Mouse (Mus musculus): ENCODE measurements around the gene Syf2. TPM values are rescaled to one million over a fixed set of nuclear protein-coding genes. Genes with fewer than 3 reads are reported as not detected.
A peak's percentile ranks its signal among the peaks of the same experiment; 100 is the strongest.

Syf2 gene
- polyA plus RNA-seq, 2 experiments: 42.9 to 52.6 TPM

DNA sequence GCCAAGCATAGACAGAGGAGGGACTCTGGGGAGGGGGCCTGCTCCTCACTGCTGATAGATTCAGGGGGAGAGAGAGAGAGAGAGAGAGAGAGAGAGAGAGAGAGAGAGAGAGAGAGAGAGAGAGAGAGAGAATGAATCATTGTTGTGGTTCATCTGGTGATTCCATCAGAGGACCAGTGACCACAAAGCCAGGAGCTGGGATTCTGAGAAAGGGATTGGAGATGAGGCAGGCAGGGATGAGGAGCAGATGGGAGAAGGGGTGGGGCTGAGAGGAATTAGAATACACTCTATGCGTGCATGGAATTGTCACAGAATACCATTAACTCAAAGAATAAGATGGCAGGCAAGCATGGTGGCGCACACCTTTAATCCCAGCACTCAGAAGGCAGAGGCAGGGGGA lies 24.5 kb downstream of the Syf2 start:
- no peak overlapping the region for H3K4me2 ChIP-seq (ENCODE audit: low read depth)
- no peak overlapping the region for H3K27ac ChIP-seq
- no peaks in the 10 kb centered on the region for H3K9me3 ChIP-seq (ENCODE audit: control insufficient read depth, low read length)
- 89% methylated on average over 2 of the region's 2 CpGs for WGBS (ENCODE audit: insufficient replicate concordance)
- H3K9ac ChIP-seq (replicated peaks): no peak overlapping the region
- TF ChIP-seq EP300 (IDR thresholded peaks at IDR 0.05; ENCODE audit: low read depth) (no peak), CTCF (IDR thresholded peaks at IDR 0.05; ENCODE audit: low read depth) (no peak)
- no peak for DNase-seq (ENCODE audit: low read depth in 3 of 3, low spot score in 3 of 3)
- no peaks in the 10 kb centered on the region for H3K36me3 ChIP-seq (replicated peaks; ENCODE audit: control insufficient read depth, insufficient read depth, low read depth)
- no peak overlapping the region for H3K4me3 ChIP-seq (ENCODE audit: insufficient read depth in 1 of 2, low read depth in 2 of 2, low read length in 2 of 2)
- no peaks in the 10 kb centered on the region; the same call in none of the 2 replicates for H3K27me3 ChIP-seq (ENCODE audit: control insufficient read depth, insufficient read depth, low read length)
- ATAC-seq (ENCODE audit: insufficient read depth): no peak
- peaks cover 3 to 6% of the 10 kb centered on the region in 2 experiments; a peak in 3 of 4 replicates for H3K4me1 ChIP-seq (replicated peaks; ENCODE audit: control insufficient read depth in 2 of 2, insufficient read depth in 2 of 2, low read length in 1 of 2)

GRCm38 (mm10) chr4:134955845-134956244 lies 25.1 kb downstream of the Syf2 start:
- Histone ChIP-seq H3K27me3 (ENCODE audit: control insufficient read depth, insufficient read depth, low read length) (no peaks in the 10 kb centered on the region; the same call in none of the 2 replicates), H3K9ac (replicated peaks) (no peak overlapping the region), H3K4me1 (replicated peaks; ENCODE audit: control insufficient read depth in 2 of 2, insufficient read depth in 2 of 2, low read length in 1 of 2) (peaks cover 3 to 6% of the 10 kb centered on the region in 2 experiments; a peak in 3 of 4 replicates), H3K4me2 (ENCODE audit: low read depth) (no peak overlapping the region), H3K27ac (no peak overlapping the region), H3K9me3 (ENCODE audit: control insufficient read depth, low read length) (no peaks in the 10 kb centered on the region), H3K4me3 (ENCODE audit: insufficient read depth in 1 of 2, low read depth in 2 of 2, low read length in 2 of 2) (no peak overlapping the region), H3K36me3 (replicated peaks; ENCODE audit: control insufficient read depth, insufficient read depth, low read depth) (no peaks in the 10 kb centered on the region)
- peak; percentile 35; the same call in 1 of the 2 replicates for ATAC-seq (ENCODE audit: insufficient read depth)
- WGBS (ENCODE audit: insufficient replicate concordance): 39% methylated on average over 3 of the region's 3 CpGs
- no peak for DNase-seq (ENCODE audit: low read depth in 3 of 3, low spot score in 3 of 3)
- no peak for TF ChIP-seq EP300 (IDR thresholded peaks at IDR 0.05; ENCODE audit: low read depth)
- TF ChIP-seq CTCF (IDR thresholded peaks at IDR 0.05; ENCODE audit: low read depth): no peak

DNA sequence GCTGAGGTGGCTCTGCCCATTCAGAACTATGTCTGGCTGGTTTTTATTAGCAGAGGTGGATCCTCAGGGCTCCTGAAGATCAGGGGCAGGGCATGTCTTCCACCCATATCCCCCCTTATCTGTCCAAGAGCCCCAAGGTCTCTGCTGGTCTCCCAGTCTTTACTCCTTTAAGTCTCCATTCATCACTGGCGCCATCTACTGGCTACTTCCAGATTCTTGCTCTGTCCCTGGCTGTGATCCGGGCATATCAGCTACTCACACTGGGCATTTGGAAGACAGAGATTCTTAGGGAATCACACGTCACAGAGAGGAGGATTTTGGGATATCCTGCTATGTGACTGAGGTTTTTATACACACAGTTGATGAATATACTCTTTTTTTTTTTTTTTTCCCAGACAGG lies 25.6 kb downstream of the Syf2 start:
- 6% methylated on average over 3 of the region's 3 CpGs for WGBS (ENCODE audit: insufficient replicate concordance)
- Histone ChIP-seq H3K9me3 (ENCODE audit: control insufficient read depth, low read length) (no peaks in the 10 kb centered on the region), H3K4me3 (ENCODE audit: insufficient read depth in 1 of 2, low read depth in 2 of 2, low read length in 2 of 2) (no peak overlapping the region), H3K27ac (no peak overlapping the region), H3K4me1 (replicated peaks; ENCODE audit: control insufficient read depth in 2 of 2, insufficient read depth in 2 of 2, low read length in 1 of 2) (peaks cover 3 to 6% of the 10 kb centered on the region in 2 experiments; a peak in 3 of 4 replicates), H3K4me2 (ENCODE audit: low read depth) (no peak overlapping the region), H3K9ac (replicated peaks) (no peak overlapping the region), H3K36me3 (replicated peaks; ENCODE audit: control insufficient read depth, insufficient read depth, low read depth) (no peaks in the 10 kb centered on the region), H3K27me3 (ENCODE audit: control insufficient read depth, insufficient read depth, low read length) (no peaks in the 10 kb centered on the region; the same call in none of the 2 replicates)
- TF ChIP-seq CTCF (IDR thresholded peaks at IDR 0.05; ENCODE audit: low read depth) (peak; percentile 85), EP300 (IDR thresholded peaks at IDR 0.05; ENCODE audit: low read depth) (no peak)
- DNase-seq (ENCODE audit: low read depth in 3 of 3, low spot score in 3 of 3) (peak; percentile 41 to 67 (median 53)), ATAC-seq (ENCODE audit: insufficient read depth) (peak; percentile 47; the same call in 1 of the 2 replicates)

- ATAC-seq (ENCODE audit: insufficient read depth): peak; percentile 74; the same call in 1 of the 2 replicates
- DNase-seq (ENCODE audit: low read depth in 3 of 3, low spot score in 3 of 3): peak; percentile 52 to 70 (median 62)
- Histone ChIP-seq H3K4me2 (ENCODE audit: low read depth) (peak overlapping the region; percentile 66), H3K9me3 (ENCODE audit: control insufficient read depth, low read length) (no peaks in the 10 kb centered on the region), H3K36me3 (replicated peaks; ENCODE audit: control insufficient read depth, insufficient read depth, low read depth) (no peaks in the 10 kb centered on the region), H3K9ac (replicated peaks) (peak overlapping the region; percentile 43), H3K4me3 (ENCODE audit: insufficient read depth in 1 of 2, low read depth in 2 of 2, low read length in 2 of 2) (peak overlapping the region; percentile 44 to 57), H3K27me3 (ENCODE audit: control insufficient read depth, insufficient read depth, low read length) (no peaks in the 10 kb centered on the region; the same call in none of the 2 replicates), H3K4me1 (replicated peaks; ENCODE audit: control insufficient read depth in 2 of 2, insufficient read depth in 2 of 2, low read length in 1 of 2) (peaks cover 6 to 10% of the 10 kb centered on the region in 2 experiments), H3K27ac (no peak overlapping the region)
- WGBS (ENCODE audit: insufficient replicate concordance): 13% methylated on average over 19 of the region's 19 CpGs
- no peak for TF ChIP-seq EP300 (IDR thresholded peaks at IDR 0.05; ENCODE audit: low read depth)
- peak; percentile 95 for TF ChIP-seq CTCF (IDR thresholded peaks at IDR 0.05; ENCODE audit: low read depth)
Measured at GRCm38 (mm10) chr4:134963021-134963776, 32.5 kb downstream of the Syf2 start.

- H3K4me3 ChIP-seq (ENCODE audit: insufficient read depth in 1 of 2, low read depth in 2 of 2, low read length in 2 of 2): no peak overlapping the region
- H3K9ac ChIP-seq (replicated peaks): peak overlapping the region; percentile 23; the same call in 1 of the 2 replicates
- no peaks in the 10 kb centered on the region for H3K36me3 ChIP-seq (replicated peaks; ENCODE audit: control insufficient read depth, insufficient read depth, low read depth)
- TF ChIP-seq EP300 (IDR thresholded peaks at IDR 0.05; ENCODE audit: low read depth): no peak
- no peak for TF ChIP-seq CTCF (IDR thresholded peaks at IDR 0.05; ENCODE audit: low read depth)
- DNase-seq (ENCODE audit: low read depth in 3 of 3, low spot score in 3 of 3) (no peak), ATAC-seq (ENCODE audit: insufficient read depth) (peak; percentile 49)
- WGBS (ENCODE audit: insufficient replicate concordance): 53% methylated on average over 20 of the region's 20 CpGs
- peak overlapping the region; percentile 3; the same call in 1 of the 2 replicates for H3K4me2 ChIP-seq (ENCODE audit: low read depth)
- H3K27me3 ChIP-seq (ENCODE audit: control insufficient read depth, insufficient read depth, low read length): no peaks in the 10 kb centered on the region
- peaks cover 17 to 22% of the 10 kb centered on the region in 2 experiments for H3K4me1 ChIP-seq (replicated peaks; ENCODE audit: control insufficient read depth in 2 of 2, insufficient read depth in 2 of 2, low read length in 1 of 2)
- H3K27ac ChIP-seq: no peak overlapping the region
- no peaks in the 10 kb centered on the region for H3K9me3 ChIP-seq (ENCODE audit: control insufficient read depth, low read length)
Measured at GRCm38 (mm10) chr4:134967887-134968604, 37.3 kb downstream of the Syf2 start.
